Mouse (Mus musculus): ENCODE data around the gene Usp35.

- TF ChIP-seq CTCF (IDR thresholded peaks at IDR 0.05; ENCODE audit: low read depth) (no peak), EP300 (IDR thresholded peaks at IDR 0.05; ENCODE audit: low read depth) (no peak)
These were observed 28.2 kb downstream of the Usp35 start for GRCm38 (mm10) chr7:97303614-97304013.

Measured in heart, postnatal 0 days (tissue).